Mouse (Mus musculus): Measurements from ENCODE around the gene Slx4ip.

- TF ChIP-seq CTCF (IDR thresholded peaks at IDR 0.05; ENCODE audit: extremely low read depth, insufficient read depth, low read length) (no peak), POLR2A (IDR thresholded peaks at IDR 0.05; ENCODE audit: extremely low read depth, insufficient read depth, low read length) (no peak)
These were observed 64.9 kb downstream of the Slx4ip start for GRCm38 (mm10) chr2:136955726-136956571.

All from cortical plate, adult 2 months (tissue).